Mouse (Mus musculus): ENCODE results near the gene Slit3.

The Slit3 gene

GRCm38 (mm10) chr11:35632262-35632661, 511.2 kb downstream of the Slit3 start:
- no peak for DNase-seq (ENCODE audit: low spot score in 2 of 2)

DNA sequence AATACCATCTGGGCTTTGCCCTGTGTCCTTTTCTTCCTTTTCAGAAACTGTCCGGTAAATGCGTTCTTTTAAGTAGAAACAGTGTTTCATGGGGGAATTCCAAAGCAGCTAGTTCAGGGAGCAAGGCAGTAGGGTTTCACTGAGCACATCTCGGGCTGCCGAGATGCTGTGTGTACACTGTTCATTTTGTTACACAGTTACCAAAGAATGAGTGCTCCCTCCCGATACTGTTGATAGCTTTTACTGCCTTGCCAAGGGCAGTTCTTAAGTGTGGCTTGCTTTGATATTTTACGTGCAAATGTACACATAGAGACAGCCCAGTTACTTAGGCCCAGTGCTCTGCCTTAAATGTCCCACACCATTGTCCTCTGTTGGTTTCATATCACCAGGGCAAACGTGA, 516.1 kb downstream of the Slit3 start:
- no peak for DNase-seq (ENCODE audit: low spot score in 2 of 2)

DNA sequence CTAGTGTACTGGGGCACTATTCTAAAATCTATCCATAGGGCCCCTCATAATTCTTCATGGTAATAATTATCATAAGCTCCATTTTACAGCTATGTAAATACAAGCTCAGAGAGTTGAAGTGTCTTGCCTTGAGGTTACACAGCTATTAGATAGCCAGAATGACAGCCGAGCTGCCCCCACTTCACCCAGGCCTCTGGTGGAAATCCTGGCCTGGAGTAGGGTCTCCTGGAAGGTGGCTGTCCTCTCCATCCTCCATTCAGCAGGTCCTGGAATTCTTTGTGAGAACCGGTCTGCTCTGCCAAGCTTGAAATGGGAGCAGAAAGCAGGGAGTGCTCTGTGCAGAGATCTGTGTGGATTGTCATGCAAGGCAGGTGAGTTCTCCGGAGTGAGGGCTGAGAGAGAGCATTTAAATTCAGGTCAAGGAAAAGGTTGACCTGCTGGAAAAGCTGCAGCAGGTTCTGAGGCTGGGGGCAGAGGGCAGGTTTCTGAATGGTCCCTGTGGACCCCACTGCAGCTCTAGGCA, 517.9 kb downstream of the Slit3 start:
- DNase-seq (ENCODE audit: low spot score in 2 of 2): no peak

DNA sequence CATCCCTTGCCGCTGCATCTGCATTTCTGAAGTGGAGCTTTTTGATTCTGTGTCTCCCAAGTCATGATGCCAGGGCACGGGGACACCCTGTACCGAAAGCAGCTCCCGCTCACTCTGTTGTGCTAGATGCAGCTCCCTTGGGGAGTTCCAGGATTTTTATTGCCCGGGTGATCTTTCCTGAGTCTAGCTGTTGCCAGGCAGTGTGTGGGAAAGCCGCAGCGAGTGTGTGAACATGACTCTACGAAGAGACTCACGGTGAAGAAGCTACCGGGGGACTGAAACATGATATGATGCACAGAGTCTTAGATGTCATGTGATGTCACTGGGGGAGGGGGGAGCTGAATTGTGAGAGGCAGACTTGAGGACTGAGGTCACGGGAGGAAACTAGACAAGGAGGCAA, 518.4 kb downstream of the Slit3 start:
- DNase-seq (ENCODE audit: low spot score in 2 of 2): no peak

DNA sequence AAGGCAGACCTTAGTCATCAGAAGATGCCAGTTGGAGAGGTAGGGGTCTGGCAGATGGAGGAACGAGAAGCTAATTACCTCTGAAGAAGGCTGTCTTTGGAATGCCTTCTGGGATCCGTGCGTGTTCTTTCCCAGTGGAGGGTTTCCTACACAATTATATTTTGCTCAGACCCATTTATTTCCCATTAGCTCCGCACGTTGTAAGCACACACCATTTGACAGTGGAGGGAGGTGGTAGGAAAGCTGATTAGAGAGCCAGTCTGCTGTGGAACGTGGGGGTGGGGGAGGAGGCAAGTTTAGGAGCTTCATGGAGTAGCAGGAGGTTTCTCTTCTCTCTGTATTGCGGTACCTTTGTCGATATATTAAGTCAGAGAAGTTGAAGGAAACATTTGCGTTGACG, 530.3 kb downstream of the Slit3 start:
- DNase-seq (ENCODE audit: low spot score in 2 of 2): no peak

GRCm38 (mm10) chr11:35655836-35656235, 534.8 kb downstream of the Slit3 start:
- no peak for DNase-seq (ENCODE audit: low spot score in 2 of 2)

GRCm38 (mm10) chr11:35657582-35657981, 536.6 kb downstream of the Slit3 start:
- no peak for DNase-seq (ENCODE audit: low spot score in 2 of 2)

DNA sequence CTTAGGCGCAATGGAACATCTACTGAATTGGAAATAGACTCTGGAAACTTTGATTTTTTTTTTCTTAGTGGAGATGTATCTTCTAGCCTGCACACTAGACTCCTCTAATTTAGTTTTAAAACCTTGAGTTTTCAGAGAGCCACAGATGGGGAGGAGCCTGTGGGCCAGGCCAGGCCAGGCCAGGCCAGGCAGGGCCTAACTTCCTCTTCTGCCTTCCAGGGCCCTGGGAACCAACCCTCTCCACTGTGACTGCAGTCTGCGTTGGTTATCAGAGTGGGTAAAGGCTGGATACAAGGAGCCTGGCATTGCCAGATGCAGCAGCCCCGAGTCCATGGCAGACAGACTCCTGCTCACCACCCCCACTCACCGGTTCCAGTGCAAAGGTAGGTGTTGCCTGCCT, 539.9 kb downstream of the Slit3 start:
- no peak for DNase-seq (ENCODE audit: low spot score in 2 of 2)

DNA sequence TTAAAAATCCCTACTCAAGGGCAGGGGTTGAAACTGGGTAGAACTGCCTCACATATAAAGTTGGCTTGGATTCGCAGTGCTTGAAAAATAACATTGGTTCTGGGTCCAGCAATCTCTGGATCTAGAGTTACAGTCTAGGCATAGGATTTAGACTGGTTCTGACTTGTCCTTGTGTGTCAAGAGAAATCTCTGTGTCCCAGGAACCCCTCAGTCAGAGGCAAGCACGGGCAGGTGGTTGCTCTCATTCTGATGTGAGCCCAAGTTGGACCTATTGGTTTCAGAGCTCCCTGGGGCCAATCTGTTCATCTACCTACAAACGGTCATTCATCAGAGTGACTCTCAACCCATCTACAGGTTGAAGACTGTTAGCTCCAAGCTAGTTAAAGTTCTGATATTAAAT, 541.9 kb downstream of the Slit3 start:
- no peak for DNase-seq (ENCODE audit: low spot score in 2 of 2)

GRCm38 (mm10) chr11:35663661-35664060, 542.6 kb downstream of the Slit3 start:
- no peak for DNase-seq (ENCODE audit: low spot score in 2 of 2)

DNA sequence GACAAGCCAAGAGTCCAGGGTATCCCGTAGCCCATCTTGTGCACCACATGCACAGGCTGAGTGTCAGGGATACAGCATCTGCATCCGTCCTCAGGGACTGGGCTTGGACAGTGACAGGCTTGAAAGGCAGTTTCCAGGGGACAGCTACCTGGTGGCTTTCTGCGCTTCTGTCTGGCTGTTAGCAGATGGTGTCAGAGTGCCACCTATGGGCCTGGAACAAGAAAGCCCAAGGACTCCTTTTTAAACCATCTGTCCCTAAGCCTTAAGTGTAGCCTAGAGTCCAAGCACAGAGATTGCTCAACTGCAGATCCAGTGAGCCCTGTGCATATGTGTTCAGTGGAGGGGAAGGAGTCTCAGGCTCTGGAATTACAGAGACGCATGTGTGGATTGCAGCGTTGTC, 544.0 kb downstream of the Slit3 start:
- peak; percentile 66 to 72 for DNase-seq (ENCODE audit: low spot score in 2 of 2)

DNA sequence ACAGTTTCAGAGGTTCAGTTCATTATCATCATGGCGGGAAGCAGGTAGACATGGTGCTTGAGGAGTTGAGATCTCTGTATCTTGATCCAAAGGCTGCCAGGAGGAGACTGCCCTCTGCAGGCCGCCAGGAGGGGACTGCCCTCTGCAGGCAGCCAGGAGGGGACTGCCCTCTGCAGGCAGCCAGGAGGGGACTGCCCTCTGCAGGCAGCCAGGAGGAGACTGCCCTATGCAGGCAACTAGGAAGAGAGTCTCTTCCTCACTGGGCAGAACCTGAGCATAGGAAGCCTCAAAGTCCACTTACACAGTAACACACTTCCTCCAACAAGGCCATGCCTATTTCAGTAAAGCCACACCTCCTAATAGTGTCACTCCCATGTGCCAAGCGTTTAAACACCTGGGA, 546.4 kb downstream of the Slit3 start:
- DNase-seq (ENCODE audit: low spot score in 2 of 2): no peak

- peak; percentile 62 to 75 for DNase-seq (ENCODE audit: low spot score in 2 of 2)
Measured at GRCm38 (mm10) chr11:35668138-35668537, 547.1 kb downstream of the Slit3 start.

DNA sequence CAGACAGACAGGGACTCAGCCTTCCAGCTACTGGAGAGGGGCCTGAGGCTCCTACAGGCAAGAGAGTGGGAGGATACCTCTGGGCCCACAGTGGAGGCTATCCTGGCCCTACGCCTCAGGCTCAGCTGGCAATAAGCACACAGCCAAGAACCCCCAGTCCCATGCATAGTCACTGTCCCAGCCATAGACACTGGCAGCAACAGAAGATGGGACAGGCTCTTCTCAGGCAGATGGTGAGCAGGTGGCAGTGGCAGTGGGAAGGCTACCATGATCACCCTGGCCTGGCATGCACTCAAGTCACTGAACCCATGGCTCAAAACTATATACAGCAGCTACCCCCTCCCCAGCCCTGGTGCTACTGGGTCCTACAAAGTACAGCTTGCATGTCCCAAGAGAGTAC, 547.7 kb downstream of the Slit3 start:
- DNase-seq (ENCODE audit: low spot score in 2 of 2): peak in 1 of 2 experiments; percentile 53

GRCm38 (mm10) chr11:35669536-35669935, 548.5 kb downstream of the Slit3 start:
- no peak for DNase-seq (ENCODE audit: low spot score in 2 of 2)

DNA sequence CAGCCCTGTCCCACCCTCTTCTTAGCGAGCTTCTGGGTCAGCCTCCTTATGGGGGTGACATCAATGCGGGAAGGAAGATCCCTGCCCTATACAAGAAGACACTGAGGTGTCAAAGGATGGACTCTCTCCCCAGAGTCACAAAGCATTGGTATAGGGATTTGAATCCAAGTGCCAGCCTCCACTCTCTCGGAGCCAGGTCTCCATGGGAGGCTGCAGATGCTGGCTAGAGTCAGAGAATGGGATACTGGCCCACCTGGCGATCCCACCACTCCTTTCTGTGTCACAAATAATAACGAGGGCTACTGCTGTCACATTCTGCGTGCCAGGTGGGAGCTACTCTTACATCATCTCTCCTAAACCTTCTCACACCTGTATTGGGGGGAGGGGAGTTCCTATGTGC, 549.2 kb downstream of the Slit3 start:
- no peak for DNase-seq (ENCODE audit: low spot score in 2 of 2)

GRCm38 (mm10) chr11:35670746-35671145, 549.7 kb downstream of the Slit3 start:
- no peak for DNase-seq (ENCODE audit: low spot score in 2 of 2)

- peak; percentile 70 to 71 for DNase-seq (ENCODE audit: low spot score in 2 of 2)
Measured at GRCm38 (mm10) chr11:35673050-35673449, 552.0 kb downstream of the Slit3 start.

DNA sequence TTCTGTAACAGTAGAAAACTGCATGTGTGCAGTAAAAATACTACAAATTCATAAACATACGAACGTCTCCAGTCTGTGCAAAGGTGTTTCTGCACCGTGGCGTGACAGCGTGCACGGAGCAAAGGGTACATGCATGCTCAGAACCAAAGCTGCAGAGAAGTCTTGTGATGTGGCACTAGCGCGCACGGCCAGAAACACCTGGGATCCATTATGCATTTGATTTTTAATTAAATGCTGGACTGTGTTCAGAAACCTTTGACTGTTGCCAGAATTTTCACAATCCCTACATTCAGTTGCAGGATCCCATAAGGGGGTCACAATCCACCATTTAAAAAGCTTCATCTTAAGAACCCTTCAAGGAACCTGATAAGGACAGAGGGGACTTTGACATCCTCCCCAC, 553.2 kb downstream of the Slit3 start:
- no peak for DNase-seq (ENCODE audit: low spot score in 2 of 2)

GRCm38 (mm10) chr11:35676744-35677143, 555.7 kb downstream of the Slit3 start:
- no peak for DNase-seq (ENCODE audit: low spot score in 2 of 2)

GRCm38 (mm10) chr11:35679976-35680375, 559.0 kb downstream of the Slit3 start:
- peak; percentile 73 to 85 for DNase-seq (ENCODE audit: low spot score in 2 of 2)

DNA sequence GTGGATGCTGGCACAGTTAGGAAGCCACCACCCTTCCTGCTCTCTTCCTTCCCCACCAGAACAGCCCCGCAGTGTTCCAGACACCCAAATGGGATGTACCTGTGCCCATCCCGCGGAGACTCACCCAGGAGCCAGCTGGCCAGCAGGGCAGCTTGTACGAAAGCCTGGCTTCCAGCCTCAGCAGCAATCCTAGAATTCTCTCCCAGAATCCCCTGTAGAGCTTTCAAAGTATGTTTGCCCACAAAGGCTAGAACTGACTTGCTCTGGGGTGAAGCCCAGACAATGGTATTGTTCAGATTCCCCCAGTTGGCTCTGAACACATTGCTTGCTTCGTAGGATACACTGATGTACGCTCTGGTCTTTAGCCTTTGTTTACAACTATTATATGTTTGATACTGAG, 566.3 kb downstream of the Slit3 start:
- DNase-seq (ENCODE audit: low spot score in 2 of 2): no peak

DNA sequence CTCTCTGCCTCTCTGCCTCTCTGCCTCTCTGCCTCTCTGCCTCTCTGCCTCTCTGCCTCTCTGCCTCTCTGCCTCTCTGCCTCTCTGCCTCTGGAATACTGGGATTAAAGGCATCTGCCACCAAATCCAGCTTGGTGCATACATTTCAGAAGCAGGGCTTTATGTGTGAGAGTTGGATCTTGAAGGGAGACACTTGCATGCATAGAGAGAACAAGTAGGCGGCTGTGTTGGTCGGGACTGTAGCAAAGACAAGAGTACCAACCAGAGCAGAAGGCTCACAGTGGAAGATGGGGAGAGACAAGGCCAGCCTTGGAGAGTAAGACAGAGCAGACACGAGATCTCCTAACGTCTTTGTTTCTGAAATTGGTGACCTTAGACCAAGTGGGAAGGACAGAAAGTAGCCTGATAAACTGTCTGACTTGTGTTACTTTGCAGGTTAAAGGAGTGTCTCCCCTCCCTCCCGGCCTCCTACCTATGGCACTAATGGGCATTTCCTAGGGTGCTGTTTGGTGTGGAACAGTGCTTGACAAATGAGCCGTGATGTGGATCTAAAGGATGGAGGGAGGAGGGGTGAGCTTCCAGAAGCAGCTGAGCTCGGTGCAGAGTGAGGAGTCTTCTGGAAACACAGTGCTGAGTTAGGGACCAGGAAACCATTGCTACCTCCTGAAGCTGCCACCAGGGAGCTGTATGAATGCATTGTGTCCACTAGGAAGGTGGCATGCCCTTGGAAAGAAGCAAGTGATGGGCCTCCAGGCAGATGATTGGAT, 569.7 kb downstream of the Slit3 start:
- no peak for DNase-seq (ENCODE audit: low spot score in 2 of 2)

GRCm38 (mm10) chr11:35693136-35693535, 572.1 kb downstream of the Slit3 start:
- DNase-seq (ENCODE audit: low spot score in 2 of 2): peak; percentile 58 to 74
